Mouse (Mus musculus) liver, embryonic 15.5 days (tissue): ENCODE results near the gene Ermap. TPM values are rescaled to one million over a fixed set of nuclear protein-coding genes. Genes with fewer than 3 reads are reported as not detected.

Experiments
- microRNA counts: library from miRNA; unstranded; fragments of <30 nt; microRNA quantifications from one replicate; lab custom pipeline; 2016
- microRNA-seq: library from miRNA; unstranded; fragments of <30 nt; microRNA quantifications from one replicate; pipeline ENCODE4, GENCODE M21; 2016
- polyA plus RNA-seq: library from polyadenylated mRNA; unstranded; fragments of >200 nt; fragmentation: Nextera tagmentation; extraction: Ambion mirVana; gene quantifications from 2 replicates; pipeline ENCODE4 v1.2.1, GENCODE M21; 2015

The Ermap gene
- polyA plus RNA-seq, 1 experiment from 2014 or later: 386 TPM

MicroRNAs encoded within 50 kb of the gene (microRNA counts, 519-probe panel; counts per million panel counts)
- 1,016 counts per million, percentile 2 among the panel's probes with 10 or more counts for microRNA mmu-miR-1957 (lab: Ali Mortazavi, UCI)

Small RNA genes lying within 50 kb of the gene (microRNA-seq; reads per million reads assigned to microRNA genes)
- gene Mir1957a: not detected

Other genes with a start within 250 kb of the Ermap start
- not detected in 2 replicates for gene Lao1, start 228.4 kb downstream of the Ermap start, polyA plus RNA-seq
- gene Slc2a1, start 81.3 kb downstream of the Ermap start, polyA plus RNA-seq: 293 and 326 TPM in 2 replicates
- 2.2 and 2.5 TPM in 2 replicates for gene Zfp691, start 15.8 kb downstream of the Ermap start, polyA plus RNA-seq
- gene Svbp, start 5.3 kb upstream of the Ermap start, polyA plus RNA-seq: 82.6 and 91.9 TPM in 2 replicates
- gene Tmem269, start 28.2 kb upstream of the Ermap start, polyA plus RNA-seq: not detected in 2 replicates
- gene AU022252, start 42.7 kb upstream of the Ermap start, polyA plus RNA-seq: 11.4 and 11.5 TPM in 2 replicates
- 8.0 and 9.2 TPM in 2 replicates for gene P3h1, start 42.9 kb upstream of the Ermap start, polyA plus RNA-seq
- gene Cldn19, start 65.4 kb upstream of the Ermap start, polyA plus RNA-seq: not detected in 2 replicates
- 219 and 221 TPM in 2 replicates for gene Ybx1, start 104.6 kb upstream of the Ermap start, polyA plus RNA-seq
- gene Ppih, start 130.5 kb upstream of the Ermap start, polyA plus RNA-seq: 44.8 and 53.9 TPM in 2 replicates
- gene Ccdc30, start 225.5 kb upstream of the Ermap start, polyA plus RNA-seq: 1.1 and 1.5 TPM in 2 replicates
- gene Ppcs, start 232.4 kb upstream of the Ermap start, polyA plus RNA-seq: 13.0 and 14.5 TPM in 2 replicates
- gene Zmynd12, start 232.8 kb upstream of the Ermap start, polyA plus RNA-seq: 0.09 and 0.13 TPM in 2 replicates